Mouse (Mus musculus) cortical plate, adult 2 months (tissue): Measurements from ENCODE around the gene Tex19.2. TPM values are rescaled to one million over a fixed set of nuclear protein-coding genes. Genes with fewer than 3 reads are reported as not detected.
"Not testable (repeated sequence)": the region's sequence is repeated elsewhere in the genome, so short reads cannot be mapped to it uniquely, and the experiment has no call there.

Source experiments
- H3K27ac ChIP-seq: fragments of 200-500 bp; 2 replicates; pipeline ENCODE4 v1.5.1; 2012; ENCODE audit warnings: low read length, control low read depth, inconsistent platforms; ENCODE audit not compliant: insufficient read depth
- H3K4me1 ChIP-seq: fragments of 200-500 bp; 2 replicates; pipeline ENCODE4 v1.6.1; 2011; ENCODE audit warnings: low read length; ENCODE audit not compliant: control insufficient read depth, insufficient read depth
- H3K4me3 ChIP-seq: fragments of 200-500 bp; 2 replicates; pipeline ENCODE4 v1.5.1; 2011; ENCODE audit warnings: mild to moderate bottlenecking, low read length, control low read depth; ENCODE audit not compliant: insufficient read depth
- CTCF ChIP-seq: fragments of 200-500 bp; IDR thresholded peaks from 2 replicates; pipeline ENCODE4 v1.5.1; 2011; ENCODE audit warnings: mild to moderate bottlenecking, control low read depth, low read length; ENCODE audit not compliant: insufficient read depth; ENCODE audit errors: extremely low read depth
- POLR2A ChIP-seq: fragments of 200-500 bp; IDR thresholded peaks from 2 replicates; pipeline ENCODE4 v1.6.1; 2011; ENCODE audit warnings: mild to moderate bottlenecking, low read length, control low read depth; ENCODE audit not compliant: insufficient read depth; ENCODE audit errors: extremely low read depth
- polyA plus RNA-seq: library from polyadenylated mRNA; depleted of rRNA; stranded (reverse); fragments of >200 nt; gene quantifications from 2 replicates; pipeline ENCODE4 v1.2.3, GENCODE M21; 2012

Gene Tex19.2
- polyA plus RNA-seq, 1 experiment: not detected

DNA sequence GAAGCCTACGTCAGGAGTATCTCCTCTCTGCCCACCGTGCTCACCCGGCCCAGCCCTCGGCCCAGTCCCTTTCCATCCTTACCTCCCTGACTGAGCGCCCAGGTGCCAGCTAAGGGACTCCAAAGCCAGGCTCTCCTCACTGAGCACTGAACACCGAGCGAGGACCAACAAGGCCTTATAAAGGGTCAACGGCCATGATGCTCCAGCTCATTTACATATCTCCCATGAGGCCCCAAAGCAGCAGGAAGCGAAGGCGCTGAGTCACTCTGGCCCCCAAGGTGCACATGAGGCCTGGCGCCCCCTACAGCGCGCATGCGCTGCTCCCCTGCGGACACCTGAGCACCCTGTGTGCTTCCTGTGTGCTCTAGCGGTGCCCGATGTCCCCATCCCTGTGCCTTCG lies 371 bp downstream of the Tex19.2 start:
- Histone ChIP-seq H3K4me1 (no peaks in the 10 kb centered on the region), H3K4me3 (no peak overlapping the region), H3K27ac (no peak overlapping the region)
- no peak for TF ChIP-seq CTCF
- TF ChIP-seq POLR2A: no peak

DNA sequence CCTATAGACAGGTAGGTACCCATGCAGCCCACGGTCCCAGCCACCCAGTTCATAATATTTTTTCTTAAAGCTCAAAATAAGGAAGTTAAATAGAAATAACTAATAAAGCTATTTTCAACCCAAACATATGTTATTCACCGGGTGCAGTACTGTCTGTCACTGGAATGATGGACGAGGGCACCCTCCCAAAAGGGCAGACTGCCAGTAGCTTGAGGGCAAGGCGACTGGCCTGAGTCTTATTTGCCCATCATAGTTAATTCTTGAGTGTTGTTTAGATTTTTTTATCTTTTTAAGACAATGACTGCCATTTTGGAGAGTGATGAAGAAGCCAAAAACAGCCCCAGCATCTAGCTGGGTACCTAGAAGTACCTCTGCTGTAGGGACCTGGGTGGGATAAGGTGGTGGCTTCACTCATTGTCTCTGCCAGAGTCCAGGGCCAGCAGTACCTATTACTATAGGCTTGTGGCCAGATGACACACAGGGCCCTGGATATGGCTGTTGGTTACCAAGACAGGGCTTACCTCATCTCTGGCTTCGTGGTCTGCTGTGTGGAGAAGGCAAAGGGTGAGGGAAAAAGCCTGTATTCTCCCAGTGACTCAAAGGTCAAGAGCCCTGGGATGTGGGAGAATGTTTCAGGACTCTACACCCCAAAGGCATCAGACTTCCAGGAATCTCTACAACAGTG lies 6.2 kb downstream of the Tex19.2 start:
- H3K27ac ChIP-seq: no peak overlapping the region
- no peak overlapping the region for H3K4me3 ChIP-seq
- TF ChIP-seq POLR2A: no peak
- TF ChIP-seq CTCF: no peak
- no peaks in the 10 kb centered on the region; the same call in 1 of the 2 replicates for H3K4me1 ChIP-seq

DNA sequence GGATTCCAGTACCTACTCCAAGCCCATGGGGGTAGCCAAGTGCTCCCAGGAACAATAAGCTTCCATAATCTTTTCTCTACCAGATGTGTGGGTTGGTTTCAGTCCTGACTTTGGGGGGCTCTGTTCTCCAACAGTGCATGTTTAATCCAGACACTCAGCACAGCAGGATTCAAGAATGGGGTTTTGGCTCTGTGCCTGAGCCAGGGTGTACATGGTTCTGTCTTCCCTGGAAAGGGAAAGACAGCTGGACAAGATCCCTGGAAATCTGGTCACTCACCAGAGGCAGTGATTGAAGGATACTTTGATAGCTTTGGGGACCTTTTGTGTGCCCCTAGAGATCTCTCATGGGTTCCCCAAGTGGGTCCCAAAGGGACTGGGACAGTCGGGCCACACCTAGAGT lies 6.9 kb downstream of the Tex19.2 start:
- TF ChIP-seq POLR2A: no peak
- TF ChIP-seq CTCF: no peak
- Histone ChIP-seq H3K4me1 (no peaks in the 10 kb centered on the region; the same call in 1 of the 2 replicates), H3K27ac (no peak overlapping the region), H3K4me3 (no peak overlapping the region)

DNA sequence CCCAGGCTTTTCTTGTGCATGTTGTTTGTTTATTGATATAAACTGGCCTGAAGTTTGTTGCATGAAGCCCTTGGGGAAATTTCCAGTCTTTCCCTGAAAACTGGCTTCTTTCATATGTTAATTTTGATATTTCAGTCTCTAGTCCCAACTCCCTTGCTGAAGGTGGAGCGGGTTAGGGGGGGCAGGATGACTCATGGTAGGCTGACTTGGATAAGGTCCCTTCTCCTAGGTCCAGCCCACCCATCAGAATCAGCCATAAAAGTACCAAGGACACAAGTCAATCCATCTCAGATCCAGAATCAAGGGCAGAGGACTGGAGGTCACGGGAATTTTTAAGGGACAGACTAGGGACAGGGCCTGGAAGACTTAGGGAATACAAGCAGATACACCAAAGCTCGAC lies 7.4 kb downstream of the Tex19.2 start:
- H3K4me1 ChIP-seq: no peaks in the 10 kb centered on the region; the same call in 1 of the 2 replicates
- TF ChIP-seq POLR2A (no peak), CTCF (no peak)
- H3K27ac ChIP-seq: no peak overlapping the region
- no peak overlapping the region for H3K4me3 ChIP-seq

DNA sequence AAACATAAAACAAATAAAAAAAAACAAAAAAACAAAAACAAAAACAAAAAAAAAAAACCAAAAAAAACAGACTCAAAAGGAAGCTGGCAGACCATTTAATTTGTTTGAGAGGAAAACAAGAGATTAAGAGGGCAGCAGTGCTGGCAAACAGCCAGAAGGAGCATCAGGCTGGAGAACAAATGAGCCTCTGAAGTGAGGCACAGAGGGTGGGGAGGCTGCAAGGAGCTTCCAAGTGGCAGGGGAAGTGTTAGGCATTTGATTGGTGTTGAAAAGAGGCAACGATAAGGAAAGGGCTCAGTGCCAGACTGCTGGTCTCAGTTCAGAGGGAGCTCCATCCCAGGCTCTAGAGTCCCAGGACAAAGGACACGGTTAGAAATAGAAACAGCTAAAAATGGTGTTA lies 8.5 kb downstream of the Tex19.2 start:
- Histone ChIP-seq H3K4me3 (no peak overlapping the region), H3K4me1 (no peaks in the 10 kb centered on the region; the same call in 1 of the 2 replicates), H3K27ac (no peak overlapping the region)
- TF ChIP-seq CTCF (no peak), POLR2A (no peak)

DNA sequence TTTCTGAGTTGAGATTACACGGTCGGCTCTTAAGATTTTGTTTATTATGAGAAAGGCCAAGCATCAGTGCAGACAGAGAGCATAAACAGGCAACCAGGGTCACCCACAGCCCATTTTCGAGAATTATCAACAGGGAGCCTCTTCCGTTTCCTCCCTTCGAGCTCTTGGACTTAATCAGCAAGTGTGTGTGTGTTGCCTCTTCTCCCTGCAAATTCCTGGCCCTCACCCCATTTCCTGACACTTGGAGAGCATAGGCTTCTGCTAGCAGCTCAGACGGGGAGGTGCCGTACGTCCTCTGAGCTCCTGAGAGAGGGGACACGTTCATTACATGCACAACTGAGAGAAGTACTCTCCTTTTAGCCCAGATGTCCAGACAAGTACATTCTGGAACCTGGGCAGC lies 10.4 kb downstream of the Tex19.2 start:
- TF ChIP-seq POLR2A (no peak), CTCF (no peak)

DNA sequence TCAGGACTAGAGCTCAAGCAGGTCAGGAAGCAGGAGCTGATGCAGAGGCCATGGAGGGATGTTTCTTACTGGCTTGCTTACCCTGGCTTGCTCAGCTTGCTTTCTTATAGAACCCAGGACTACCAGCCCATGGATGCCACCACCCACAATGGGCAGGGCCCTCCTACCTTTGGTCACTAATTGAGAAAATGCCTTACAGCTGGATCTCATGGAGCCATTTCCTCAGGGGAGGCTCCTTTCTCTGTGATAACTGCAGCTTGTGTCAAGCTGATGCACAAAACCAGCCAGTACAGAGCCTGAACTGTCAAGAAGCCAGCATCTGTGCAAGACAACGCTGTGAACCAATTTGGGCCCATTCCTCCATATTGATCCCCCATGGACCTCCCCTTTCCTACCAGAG lies 11.2 kb downstream of the Tex19.2 start:
- not testable (repeated sequence) for H3K4me1 ChIP-seq, H3K27ac ChIP-seq, H3K4me3 ChIP-seq

More for the DNA sequence above, 10.4 kb downstream of the Tex19.2 start:
- Histone ChIP-seq H3K4me1 (no peaks in the 10 kb centered on the region; the same call in 1 of the 2 replicates), H3K27ac (no peak overlapping the region), H3K4me3 (no peak overlapping the region)

DNA sequence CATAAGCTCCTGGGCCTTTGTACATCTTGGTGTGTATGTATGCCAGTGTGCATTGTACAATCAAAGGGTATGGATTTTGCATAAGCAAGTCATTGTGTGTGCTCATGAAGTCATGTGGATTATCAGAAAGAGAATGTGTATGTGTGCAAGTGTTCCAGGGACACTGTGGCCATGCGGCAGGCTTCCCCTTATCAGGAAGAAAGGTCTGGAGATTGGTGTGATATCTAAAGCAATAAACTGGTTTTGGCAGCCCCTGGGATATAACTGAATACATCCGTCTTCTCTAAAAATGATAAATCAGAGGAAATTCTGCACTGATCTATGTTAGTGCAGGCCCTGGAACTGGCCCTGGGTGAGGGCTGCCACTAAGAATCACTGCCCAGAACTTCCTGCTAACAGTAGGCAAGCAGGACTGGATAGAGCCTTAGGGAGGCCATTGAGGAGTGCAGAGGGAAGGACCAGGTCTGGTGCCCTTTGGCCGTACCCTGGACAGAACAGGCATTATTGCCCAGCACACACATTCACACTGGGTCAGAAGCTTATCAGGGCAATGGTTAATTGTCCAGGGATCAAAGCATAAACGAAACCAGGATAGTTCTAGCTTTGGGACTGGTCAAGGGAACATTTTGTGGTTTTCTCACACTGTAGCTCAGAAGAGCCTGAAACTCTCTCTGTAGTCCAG lies 17.2 kb downstream of the Tex19.2 start:
- TF ChIP-seq CTCF: no peak
- TF ChIP-seq POLR2A: no peak
- no peak overlapping the region for H3K4me3 ChIP-seq
- H3K4me1 ChIP-seq: no peaks in the 10 kb centered on the region
- H3K27ac ChIP-seq: no peak overlapping the region

DNA sequence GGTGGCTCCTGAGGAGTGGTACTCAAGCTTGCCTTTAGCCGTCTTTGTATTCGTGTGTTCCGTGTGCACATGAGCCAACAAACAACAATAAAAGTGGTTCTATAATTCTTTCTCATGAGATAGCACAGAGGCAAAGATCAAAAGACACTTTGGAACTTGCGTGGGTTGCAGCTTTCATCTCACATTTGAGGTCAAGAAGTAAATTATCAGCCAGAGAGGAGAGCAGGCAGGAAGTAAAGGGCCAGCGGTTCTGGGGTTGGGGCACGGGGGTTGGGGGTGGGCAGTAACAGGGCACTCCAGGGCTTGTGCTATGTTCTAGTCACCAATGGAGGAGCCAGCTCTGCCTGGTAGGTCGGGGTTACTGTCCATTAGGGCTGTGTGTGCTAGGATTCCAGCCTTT lies 17.8 kb downstream of the Tex19.2 start:
- no peak overlapping the region for H3K4me3 ChIP-seq
- no peak overlapping the region for H3K27ac ChIP-seq
- H3K4me1 ChIP-seq: no peaks in the 10 kb centered on the region
- no peak for TF ChIP-seq POLR2A
- no peak for TF ChIP-seq CTCF

DNA sequence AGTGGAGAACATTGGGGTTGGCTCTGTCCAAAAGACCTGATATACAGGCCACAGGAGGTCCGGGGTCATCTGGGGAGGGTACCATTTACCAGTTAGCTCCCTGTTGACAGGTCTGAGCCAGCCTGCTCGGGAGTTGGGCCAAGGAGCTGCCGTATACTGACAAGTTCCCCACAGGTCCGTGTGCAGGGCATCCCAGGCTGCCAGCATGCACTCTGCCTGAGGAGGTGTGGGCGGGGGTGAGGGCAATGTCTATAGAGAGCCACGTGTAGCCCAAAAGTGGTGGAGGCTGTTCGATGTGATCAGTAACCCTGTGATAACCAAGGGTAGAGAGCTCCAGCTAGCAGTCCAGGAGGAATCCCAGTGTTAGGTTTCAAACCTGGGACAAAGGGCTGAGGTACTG lies 18.7 kb downstream of the Tex19.2 start:
- TF ChIP-seq CTCF (no peak), POLR2A (no peak)
- Histone ChIP-seq H3K4me3 (no peak overlapping the region), H3K27ac (no peak overlapping the region), H3K4me1 (no peaks in the 10 kb centered on the region)
